Mouse (Mus musculus): Measurements from ENCODE around the gene Gm20388. TPM values are rescaled to one million over a fixed set of nuclear protein-coding genes. Genes with fewer than 3 reads are reported as not detected.
A peak's percentile ranks its signal among the peaks of the same experiment; 100 is the strongest.

Gene Gm20388
- total RNA-seq, 1 experiment from 2014 or later, result 18.4 TPM

- ATAC-seq (replicated peaks in 1 of 2; ENCODE audit: insufficient read depth in 1 of 2, low FRiP score in 2 of 2, low TSS enrichment in 1 of 2, low read depth in 1 of 2, poor library complexity in 2 of 2, severe bottlenecking in 2 of 2), result no peak
These were observed 1009.9 kb downstream of the Gm20388 start for GRCm38 (mm10) chr8:120920527-120920926.

DNA sequence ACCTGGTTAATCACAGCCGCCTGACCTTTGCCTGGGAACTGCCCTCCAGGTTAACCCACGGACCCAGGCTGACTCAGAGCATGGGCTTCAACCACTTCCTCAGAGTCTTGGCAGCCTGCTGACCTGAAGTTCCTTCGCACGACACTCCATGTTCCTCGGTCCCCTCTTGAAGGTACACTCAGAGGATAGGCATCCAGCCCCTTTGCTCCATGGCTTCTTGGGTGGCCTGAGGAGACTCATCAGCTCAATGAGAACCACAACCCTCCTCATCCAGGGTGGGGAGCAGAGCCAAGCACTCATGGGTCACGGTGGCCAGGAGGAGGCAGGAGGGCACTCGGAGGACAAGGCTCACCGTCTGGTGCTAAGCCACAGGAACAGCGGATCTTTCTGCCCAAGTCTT, 1015.6 kb downstream of the Gm20388 start:
- no peak for ATAC-seq (replicated peaks in 1 of 2; ENCODE audit: insufficient read depth in 1 of 2, low FRiP score in 2 of 2, low TSS enrichment in 1 of 2, low read depth in 1 of 2, poor library complexity in 2 of 2, severe bottlenecking in 2 of 2)

DNA sequence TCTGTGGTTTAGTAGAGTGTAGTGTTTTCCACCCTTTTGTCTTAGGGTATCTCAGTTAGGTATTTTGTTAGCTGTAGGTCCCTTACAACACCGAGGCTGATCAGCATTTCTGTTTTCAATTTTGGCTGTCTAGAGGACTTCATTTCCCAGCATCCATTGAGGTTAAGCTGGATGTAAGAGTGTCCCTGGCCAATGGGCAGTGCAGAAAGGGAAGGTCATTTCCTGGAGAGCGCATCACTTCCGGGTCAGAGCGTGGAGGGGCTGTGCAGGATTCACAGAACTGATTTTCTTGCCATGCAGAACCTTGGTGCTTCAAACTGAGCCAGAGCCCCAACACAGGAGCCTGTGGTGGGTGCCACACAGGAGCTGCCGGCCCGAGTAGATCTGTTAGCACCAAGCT, 1017.4 kb downstream of the Gm20388 start:
- no peak for ATAC-seq (replicated peaks in 1 of 2; ENCODE audit: insufficient read depth in 1 of 2, low FRiP score in 2 of 2, low TSS enrichment in 1 of 2, low read depth in 1 of 2, poor library complexity in 2 of 2, severe bottlenecking in 2 of 2)

- ATAC-seq (replicated peaks in 1 of 2; ENCODE audit: insufficient read depth in 1 of 2, low FRiP score in 2 of 2, low TSS enrichment in 1 of 2, low read depth in 1 of 2, poor library complexity in 2 of 2, severe bottlenecking in 2 of 2), result no peak
These were observed 1024.0 kb downstream of the Gm20388 start for GRCm38 (mm10) chr8:120934596-120934995.

GRCm38 (mm10) chr8:120936685-120937084, 1026.0 kb downstream of the Gm20388 start:
- no peak for ATAC-seq (replicated peaks in 1 of 2; ENCODE audit: insufficient read depth in 1 of 2, low FRiP score in 2 of 2, low TSS enrichment in 1 of 2, low read depth in 1 of 2, poor library complexity in 2 of 2, severe bottlenecking in 2 of 2)

- ATAC-seq (replicated peaks in 1 of 2; ENCODE audit: insufficient read depth in 1 of 2, low FRiP score in 2 of 2, low TSS enrichment in 1 of 2, low read depth in 1 of 2, poor library complexity in 2 of 2, severe bottlenecking in 2 of 2), result no peak
These were observed 1026.8 kb downstream of the Gm20388 start for GRCm38 (mm10) chr8:120937474-120937873.

DNA sequence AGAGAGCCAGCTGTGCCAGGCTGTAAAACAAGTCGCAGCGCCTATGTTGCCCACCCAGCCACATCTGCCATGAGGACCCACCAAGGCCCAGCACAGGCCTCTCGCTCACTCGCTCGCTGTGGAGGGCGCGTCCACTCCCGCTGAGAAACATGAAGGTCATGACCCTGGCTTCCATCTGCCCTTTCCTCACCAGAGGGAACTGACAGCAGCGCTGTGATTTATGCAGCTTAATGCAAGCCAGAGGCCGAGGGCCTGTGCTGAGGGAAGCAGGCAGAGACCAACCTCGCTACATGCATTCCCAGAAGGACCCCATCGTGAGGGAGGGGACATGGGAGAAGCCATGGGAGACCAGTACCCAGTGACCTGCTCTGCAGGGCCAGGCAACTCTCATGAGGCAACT, 1029.6 kb downstream of the Gm20388 start:
- ATAC-seq (replicated peaks in 1 of 2; ENCODE audit: insufficient read depth in 1 of 2, low FRiP score in 2 of 2, low TSS enrichment in 1 of 2, low read depth in 1 of 2, poor library complexity in 2 of 2, severe bottlenecking in 2 of 2), result no peak

DNA sequence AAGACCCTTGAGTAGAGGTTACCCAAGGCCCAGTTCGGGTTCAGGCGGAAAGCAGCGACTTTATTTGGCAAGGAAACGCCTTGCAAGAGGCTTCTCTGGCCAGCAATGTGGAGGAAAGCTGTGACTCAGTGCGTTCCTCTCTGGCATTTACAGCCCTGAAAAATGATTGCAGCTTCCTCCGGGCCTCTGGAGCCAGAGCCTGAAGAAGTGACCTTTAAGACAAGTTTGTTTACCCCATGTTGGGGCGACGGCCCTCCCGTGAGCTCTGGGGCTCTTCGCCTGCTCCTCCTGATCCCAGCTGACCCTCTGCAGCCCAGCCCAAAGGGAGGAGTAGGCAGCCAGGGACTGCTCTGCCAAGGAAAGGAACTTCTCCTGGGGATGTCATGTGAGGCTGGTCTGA, 1036.6 kb downstream of the Gm20388 start:
- ATAC-seq (replicated peaks in 1 of 2; ENCODE audit: insufficient read depth in 1 of 2, low FRiP score in 2 of 2, low TSS enrichment in 1 of 2, low read depth in 1 of 2, poor library complexity in 2 of 2, severe bottlenecking in 2 of 2), result no peak

DNA sequence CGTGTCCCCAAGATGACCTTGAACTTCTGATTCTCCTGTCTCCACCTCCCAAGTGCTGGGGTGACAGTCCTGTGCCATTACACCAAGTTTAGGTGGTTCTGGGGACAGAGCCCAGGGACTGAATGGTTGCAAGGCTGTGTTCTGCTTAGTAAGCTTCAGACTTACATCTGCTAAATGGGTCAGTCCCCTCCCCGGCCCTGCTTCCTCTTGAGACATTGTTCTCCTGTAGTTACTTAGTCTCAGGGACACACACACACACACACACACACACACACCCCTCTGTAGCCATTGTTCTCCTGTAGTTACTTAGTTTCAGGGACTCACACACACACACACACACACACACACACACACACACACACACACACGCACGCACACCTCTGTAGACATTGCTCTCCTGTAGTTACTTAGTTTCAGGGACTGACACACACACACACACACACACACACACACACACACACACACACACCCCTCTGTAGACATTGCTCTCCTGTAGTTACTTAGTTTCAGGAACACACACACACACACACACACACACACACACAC, 1037.5 kb downstream of the Gm20388 start:
- no peak for ATAC-seq (replicated peaks in 1 of 2; ENCODE audit: insufficient read depth in 1 of 2, low FRiP score in 2 of 2, low TSS enrichment in 1 of 2, low read depth in 1 of 2, poor library complexity in 2 of 2, severe bottlenecking in 2 of 2)

DNA sequence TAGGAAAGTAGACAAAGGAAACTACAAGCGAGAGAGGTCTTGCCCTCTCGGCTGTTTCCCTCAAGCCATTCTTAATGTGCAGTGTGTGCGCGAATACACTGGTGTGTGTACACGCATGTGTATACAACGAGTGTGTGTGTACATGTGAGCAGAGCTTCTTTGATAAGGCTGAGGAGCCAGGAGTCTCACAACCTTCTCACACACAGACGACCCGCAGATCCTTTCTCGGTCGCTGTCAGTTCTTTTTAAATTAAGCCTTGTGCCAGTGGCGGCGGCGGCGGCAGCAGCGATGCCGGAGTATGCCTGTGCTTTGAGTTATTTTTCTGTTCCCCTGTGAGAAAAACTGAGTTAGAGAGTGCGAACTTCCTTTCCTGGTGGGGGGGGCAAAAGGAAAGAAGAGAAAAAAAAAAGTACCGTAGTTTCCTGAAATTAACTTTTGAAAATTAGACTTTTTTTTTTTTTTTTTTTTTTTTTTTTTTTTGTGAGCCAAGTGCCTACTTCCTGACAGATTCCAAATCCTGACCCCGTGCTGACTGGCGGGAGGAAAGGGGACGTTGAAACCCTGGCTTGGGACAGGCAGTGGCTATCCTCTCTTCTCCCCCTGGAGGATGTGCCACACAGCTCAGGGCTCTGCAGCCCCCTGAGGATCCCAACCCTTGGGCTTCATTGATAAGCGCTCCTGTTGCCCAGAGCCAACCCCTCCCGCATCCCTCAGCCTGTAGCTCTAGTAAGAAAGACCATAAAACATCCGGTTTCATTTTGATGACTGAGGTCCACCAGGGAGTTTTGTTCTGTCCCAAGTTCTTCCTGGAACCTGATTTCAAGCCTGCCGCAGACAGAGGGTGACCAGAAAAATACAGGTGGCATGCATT, 1038.2 kb downstream of the Gm20388 start:
- ATAC-seq (replicated peaks in 1 of 2; ENCODE audit: insufficient read depth in 1 of 2, low FRiP score in 2 of 2, low TSS enrichment in 1 of 2, low read depth in 1 of 2, poor library complexity in 2 of 2, severe bottlenecking in 2 of 2), result 0 out of 4 replicates have a peak, but pooled peaks of 1 of the 2 experiments have one; percentile 11

DNA sequence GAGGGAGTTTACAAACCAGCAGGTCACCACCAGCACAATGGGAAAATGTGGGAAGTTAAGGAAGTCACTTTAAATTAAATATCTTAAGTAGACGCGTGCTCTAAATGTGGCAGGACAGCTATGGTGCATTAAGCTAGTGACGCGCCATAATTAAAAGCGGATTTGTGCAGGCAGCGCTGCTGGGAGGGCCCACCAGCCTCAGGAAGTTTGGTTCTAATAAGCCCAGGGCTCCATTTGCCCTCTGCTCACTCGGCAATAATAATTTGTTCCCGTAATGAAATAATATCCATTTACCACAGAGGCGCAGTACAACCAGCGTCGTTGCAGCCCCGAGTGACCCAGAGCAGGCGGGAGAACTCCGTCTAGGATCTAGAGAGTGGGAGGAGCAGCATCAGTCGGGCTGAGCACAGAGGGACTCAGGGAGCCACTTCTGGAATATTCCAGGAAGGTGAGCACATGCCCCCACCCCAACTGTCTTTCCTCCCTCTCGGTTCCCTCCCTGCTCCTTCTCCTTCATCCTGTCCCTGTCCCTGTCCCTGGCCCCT, 1040.1 kb downstream of the Gm20388 start:
- ATAC-seq (replicated peaks in 1 of 2; ENCODE audit: insufficient read depth in 1 of 2, low FRiP score in 2 of 2, low TSS enrichment in 1 of 2, low read depth in 1 of 2, poor library complexity in 2 of 2, severe bottlenecking in 2 of 2), result no peak

- ATAC-seq (replicated peaks in 1 of 2; ENCODE audit: insufficient read depth in 1 of 2, low FRiP score in 2 of 2, low TSS enrichment in 1 of 2, low read depth in 1 of 2, poor library complexity in 2 of 2, severe bottlenecking in 2 of 2), result no peak
These were observed 1048.8 kb downstream of the Gm20388 start for GRCm38 (mm10) chr8:120959470-120959891.

GRCm38 (mm10) chr8:120962606-120963380, 1052.2 kb downstream of the Gm20388 start:
- ATAC-seq (replicated peaks in 1 of 2; ENCODE audit: insufficient read depth in 1 of 2, low FRiP score in 2 of 2, low TSS enrichment in 1 of 2, low read depth in 1 of 2, poor library complexity in 2 of 2, severe bottlenecking in 2 of 2), result no peak

DNA sequence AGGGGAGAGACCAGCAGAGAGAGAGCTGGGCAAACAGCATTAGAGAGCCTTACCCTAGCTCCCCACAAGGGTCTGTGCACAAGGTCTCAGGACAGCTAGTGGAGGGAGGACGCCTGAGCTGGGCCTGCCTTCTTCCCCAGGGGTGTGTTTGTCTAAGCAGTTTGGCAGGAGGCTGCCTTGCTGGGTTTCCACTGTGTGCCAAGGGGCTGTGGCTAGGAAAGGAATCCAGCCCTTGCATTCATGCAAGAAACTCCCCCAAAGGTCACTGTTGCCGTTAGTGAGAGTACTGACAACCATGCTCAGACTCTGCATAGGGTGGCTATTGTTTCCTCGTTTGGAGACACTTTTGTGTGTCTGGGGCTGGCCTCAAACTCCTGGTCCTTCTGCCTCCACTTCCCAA, 1055.9 kb downstream of the Gm20388 start:
- no peak for ATAC-seq (replicated peaks in 1 of 2; ENCODE audit: insufficient read depth in 1 of 2, low FRiP score in 2 of 2, low TSS enrichment in 1 of 2, low read depth in 1 of 2, poor library complexity in 2 of 2, severe bottlenecking in 2 of 2)

DNA sequence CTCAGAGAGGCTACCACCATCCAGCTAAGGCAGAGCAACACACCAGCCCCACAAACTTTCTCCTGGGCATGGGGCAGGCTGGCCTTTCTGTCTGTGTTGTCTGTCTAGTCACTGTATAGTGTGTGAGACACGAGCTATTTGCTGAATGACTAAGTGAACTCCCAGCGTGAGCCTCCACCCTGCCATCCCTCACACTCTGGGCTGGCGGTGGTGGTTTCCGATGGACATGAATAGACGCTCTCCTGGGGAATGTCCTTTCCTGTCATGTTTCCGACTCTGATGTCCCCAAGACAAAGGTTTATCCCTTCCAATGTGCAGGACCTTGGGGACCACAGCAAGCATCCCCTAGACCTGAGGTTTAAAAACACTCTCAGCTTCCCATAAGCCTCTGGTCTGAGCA, 1057.7 kb downstream of the Gm20388 start:
- no peak for ATAC-seq (replicated peaks in 1 of 2; ENCODE audit: insufficient read depth in 1 of 2, low FRiP score in 2 of 2, low TSS enrichment in 1 of 2, low read depth in 1 of 2, poor library complexity in 2 of 2, severe bottlenecking in 2 of 2)

DNA sequence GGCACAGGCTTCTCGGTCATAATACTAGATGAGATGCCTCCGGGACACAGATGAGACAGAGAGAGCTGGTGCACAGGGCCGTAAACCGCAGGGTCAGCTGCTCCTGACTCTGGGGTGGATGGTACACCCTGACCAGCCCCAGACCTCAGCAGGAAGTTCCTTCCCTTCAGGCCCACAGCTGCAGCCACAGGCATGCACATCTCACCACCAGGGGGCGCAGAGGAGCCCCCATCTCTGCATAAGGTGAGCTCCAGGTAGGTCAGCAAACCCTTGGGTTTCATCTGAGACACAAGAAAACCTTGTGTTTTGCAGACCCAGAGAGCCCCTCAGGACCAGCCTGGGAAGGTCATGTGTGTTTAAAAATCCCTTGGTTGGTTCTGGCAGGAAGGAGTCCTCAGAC, 1059.7 kb downstream of the Gm20388 start:
- peak; percentile 23; a peak in 1 of 4 replicates for ATAC-seq (replicated peaks in 1 of 2; ENCODE audit: insufficient read depth in 1 of 2, low FRiP score in 2 of 2, low TSS enrichment in 1 of 2, low read depth in 1 of 2, poor library complexity in 2 of 2, severe bottlenecking in 2 of 2)

DNA sequence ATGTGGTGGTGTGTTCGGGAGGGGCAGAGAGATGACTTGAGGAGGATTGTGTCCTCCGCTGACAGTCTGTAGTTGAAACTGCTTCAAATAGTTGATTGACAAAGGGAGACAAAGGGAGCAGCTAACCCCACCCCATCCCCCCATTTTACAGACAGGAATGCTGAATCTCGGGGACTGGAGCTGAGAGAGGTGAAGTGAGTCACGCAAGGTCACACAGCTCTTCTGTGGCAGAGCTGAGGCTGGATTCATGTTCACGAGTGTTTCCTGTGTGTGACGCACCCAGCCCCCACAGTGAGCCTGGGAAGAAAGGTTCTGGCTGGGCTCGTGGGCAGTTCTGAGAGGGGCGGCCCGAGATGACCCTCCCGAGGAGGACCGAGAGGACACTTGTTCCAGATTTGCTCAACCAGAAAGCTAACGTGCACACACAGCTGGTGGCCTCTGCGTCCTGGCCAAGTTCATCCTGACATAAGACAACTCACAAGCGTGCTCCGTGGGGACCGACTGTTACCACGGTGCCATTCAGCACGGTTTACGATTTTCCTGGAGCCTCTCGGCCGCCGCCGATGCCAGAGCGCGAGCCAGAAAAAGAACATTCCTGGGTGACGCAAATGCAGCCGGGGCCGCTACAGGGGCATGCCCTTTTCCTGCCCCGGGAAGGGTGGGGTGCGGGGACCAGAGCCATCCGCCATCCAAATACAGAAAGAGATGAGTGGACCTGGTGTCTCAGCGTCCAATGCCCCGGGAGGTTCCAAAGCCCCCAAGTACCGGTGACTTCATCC, 1061.2 kb downstream of the Gm20388 start:
- no peak for ATAC-seq (replicated peaks in 1 of 2; ENCODE audit: insufficient read depth in 1 of 2, low FRiP score in 2 of 2, low TSS enrichment in 1 of 2, low read depth in 1 of 2, poor library complexity in 2 of 2, severe bottlenecking in 2 of 2)
